Mouse (Mus musculus): ENCODE results near the gene Stk40. TPM values are rescaled to one million over a fixed set of nuclear protein-coding genes. Genes with fewer than 3 reads are reported as not detected.

The Stk40 gene
- polyA plus RNA-seq, 1 experiment: 25.9 TPM

DNA sequence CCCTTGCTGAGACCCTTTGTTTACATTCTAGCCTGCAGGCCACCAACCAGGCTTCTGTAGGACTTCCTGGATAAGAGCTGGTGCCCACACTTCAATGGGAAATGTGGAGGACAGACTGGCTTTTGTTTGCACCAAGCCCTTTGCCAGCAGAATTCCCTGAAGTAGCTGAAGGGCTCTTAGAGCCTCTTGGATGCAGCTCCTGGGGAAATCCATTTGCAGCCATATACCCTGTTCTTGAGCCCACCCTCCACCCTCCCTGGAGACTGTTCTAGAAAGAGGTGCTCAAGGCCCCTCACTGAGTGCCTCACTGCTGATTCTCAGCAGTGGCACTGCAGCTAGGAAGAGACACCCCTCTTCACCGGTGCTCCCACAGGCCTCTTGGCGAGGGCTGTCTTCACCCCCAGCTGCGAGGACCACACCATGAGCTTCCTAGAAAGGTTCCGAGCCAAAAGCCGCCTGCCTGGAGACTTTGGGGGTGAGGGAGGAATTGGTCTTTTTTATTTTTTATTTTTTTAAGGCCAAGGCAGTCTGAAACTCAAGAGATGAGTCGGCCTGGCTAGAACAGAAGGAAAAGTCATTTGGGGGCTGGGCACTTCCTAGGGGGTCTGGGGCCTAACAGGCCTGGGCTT, 29.0 kb downstream of the Stk40 start:
- no peak overlapping the region for H3ac ChIP-seq (ENCODE audit: control insufficient read depth, insufficient read length)
- no peak for TF ChIP-seq MAX (IDR thresholded peaks at IDR 0.05; ENCODE audit: low read depth)
- TF ChIP-seq SRF (IDR thresholded peaks at IDR 0.05; ENCODE audit: control insufficient read depth, insufficient read length, low read depth): no peak
- TF ChIP-seq REST (IDR thresholded peaks at IDR 0.05; ENCODE audit: insufficient read depth, insufficient read length): no peak
- TF ChIP-seq POLR2AphosphoS2 (IDR thresholded peaks at IDR 0.05; ENCODE audit: insufficient read length, low read depth): no peak
- TF ChIP-seq USF1 (IDR thresholded peaks at IDR 0.05; ENCODE audit: low read depth): no peak
- no peak for TF ChIP-seq TCF3 (IDR thresholded peaks at IDR 0.05; ENCODE audit: insufficient read length, low read depth)
- TF ChIP-seq TCF12 (IDR thresholded peaks at IDR 0.05; ENCODE audit: insufficient read depth, poor library complexity, severe bottlenecking): no peak
- no peak for TF ChIP-seq CEBPB (IDR thresholded peaks at IDR 0.05; ENCODE audit: insufficient read depth, poor library complexity, severe bottlenecking)
- no peak for TF ChIP-seq POLR2A (IDR thresholded peaks at IDR 0.05; ENCODE audit: insufficient read length, low read depth)
- no peak for TF ChIP-seq MYOG (IDR thresholded peaks at IDR 0.05; ENCODE audit: control insufficient read depth in 1 of 3, insufficient read depth in 1 of 3, insufficient read length in 2 of 3, low read depth in 2 of 3)
- peaks cover 11% of the 10 kb centered on the region for H3K79me2 ChIP-seq (ENCODE audit: control insufficient read depth, insufficient read depth)
- no peaks in the 10 kb centered on the region for H3K27me3 ChIP-seq (ENCODE audit: control insufficient read depth, insufficient read depth, insufficient read length)
- H3K4me3 ChIP-seq: no peak overlapping the region
- peaks cover 67% of the 10 kb centered on the region for H3K36me3 ChIP-seq (ENCODE audit: control insufficient read depth, insufficient read depth)
- H3K4me2 ChIP-seq (ENCODE audit: low read depth): no peak overlapping the region

DNA sequence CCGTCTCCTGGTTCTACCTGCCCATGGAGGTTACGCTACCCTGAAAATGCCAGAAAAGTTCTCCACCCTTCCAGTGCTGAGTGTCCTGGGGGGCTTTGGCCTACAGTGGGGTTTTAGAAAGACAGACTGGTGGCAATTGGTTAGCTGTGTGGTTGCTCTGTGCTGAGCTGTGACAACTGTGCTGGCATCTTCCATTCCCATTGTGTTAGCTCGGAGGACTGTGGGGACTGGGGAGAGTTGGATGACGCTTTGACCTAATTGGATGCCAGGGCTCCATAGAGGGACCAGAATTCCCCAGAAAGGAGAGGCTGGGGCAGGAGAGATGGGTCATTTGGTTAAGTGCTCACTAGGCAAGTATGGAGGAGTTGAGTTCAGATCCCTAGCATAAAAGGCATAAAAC, 30.5 kb downstream of the Stk40 start:
- H3K4me3 ChIP-seq: no peak overlapping the region
- H3K36me3 ChIP-seq (ENCODE audit: control insufficient read depth, insufficient read depth): peaks cover 64% of the 10 kb centered on the region

DNA sequence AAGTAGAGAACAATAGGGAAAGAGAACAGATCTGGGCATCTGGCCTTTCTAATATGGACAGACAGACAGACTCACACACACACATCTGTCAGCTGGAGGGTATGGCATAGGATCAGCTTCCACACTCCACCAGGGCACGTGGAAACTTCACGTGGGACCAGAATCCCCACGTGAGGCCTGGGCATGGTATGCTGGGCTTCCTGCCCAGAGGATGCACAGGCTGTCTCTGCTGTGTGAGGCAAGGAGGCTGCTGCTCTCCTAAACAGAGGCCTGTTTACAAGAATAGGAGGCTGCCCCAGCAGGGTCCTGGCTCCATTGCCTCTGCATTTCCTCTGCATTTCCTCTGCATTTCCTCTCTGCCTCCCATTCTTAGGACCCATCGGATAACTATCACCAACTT, 30.9 kb downstream of the Stk40 start:
- Histone ChIP-seq H3K4me2 (ENCODE audit: low read depth) (no peak overlapping the region), H3ac (ENCODE audit: control insufficient read depth, insufficient read length) (no peak overlapping the region), H3K4me3 (no peak overlapping the region), H3K27me3 (ENCODE audit: control insufficient read depth, insufficient read depth, insufficient read length) (no peaks in the 10 kb centered on the region), H3K36me3 (ENCODE audit: control insufficient read depth, insufficient read depth) (peaks cover 61% of the 10 kb centered on the region), H3K79me2 (ENCODE audit: control insufficient read depth, insufficient read depth) (peaks cover 11% of the 10 kb centered on the region)
- TF ChIP-seq MYOG (IDR thresholded peaks at IDR 0.05; ENCODE audit: control insufficient read depth in 1 of 3, insufficient read depth in 1 of 3, insufficient read length in 2 of 3, low read depth in 2 of 3) (no peak), POLR2AphosphoS2 (IDR thresholded peaks at IDR 0.05; ENCODE audit: insufficient read length, low read depth) (peak; percentile 28), MAX (IDR thresholded peaks at IDR 0.05; ENCODE audit: low read depth) (no peak)

More for the DNA sequence above, 30.5 kb downstream of the Stk40 start:
- no peak overlapping the region for H3ac ChIP-seq (ENCODE audit: control insufficient read depth, insufficient read length)
- no peak overlapping the region for H3K4me2 ChIP-seq (ENCODE audit: low read depth)
- TF ChIP-seq MYOD1 (IDR thresholded peaks at IDR 0.05; ENCODE audit: control insufficient read depth in 1 of 3, insufficient read length in 2 of 3, low read depth in 2 of 3) (no peak), POLR2AphosphoS2 (IDR thresholded peaks at IDR 0.05; ENCODE audit: insufficient read length, low read depth) (no peak), REST (IDR thresholded peaks at IDR 0.05; ENCODE audit: insufficient read depth, insufficient read length) (no peak), MAX (IDR thresholded peaks at IDR 0.05; ENCODE audit: low read depth) (no peak)
- H3K79me2 ChIP-seq (ENCODE audit: control insufficient read depth, insufficient read depth): peaks cover 11% of the 10 kb centered on the region
- no peaks in the 10 kb centered on the region for H3K27me3 ChIP-seq (ENCODE audit: control insufficient read depth, insufficient read depth, insufficient read length)

DNA sequence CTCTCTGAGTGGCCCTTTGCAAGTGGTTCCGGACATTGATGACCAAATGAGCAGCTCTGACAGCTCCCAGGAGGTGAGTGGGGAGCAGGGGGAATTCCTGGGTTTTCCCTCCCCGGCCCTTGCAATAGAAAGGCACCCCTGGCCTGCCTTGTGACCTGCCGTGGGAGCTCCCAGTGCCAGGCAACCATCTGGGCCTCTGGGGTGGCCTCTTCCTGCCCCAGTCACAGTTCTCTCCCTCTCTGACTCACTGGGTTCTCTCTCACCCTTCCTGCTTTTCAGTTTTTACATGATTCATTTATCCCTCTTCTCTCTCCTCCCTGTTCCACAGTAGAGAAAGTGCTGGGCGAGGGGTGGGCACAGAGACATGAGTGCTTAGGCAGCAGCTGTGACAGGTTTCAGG, 34.0 kb downstream of the Stk40 start:
- Histone ChIP-seq H3K36me3 (ENCODE audit: control insufficient read depth, insufficient read depth) (peaks cover 67% of the 10 kb centered on the region), H3K79me2 (ENCODE audit: control insufficient read depth, insufficient read depth) (peaks cover 8% of the 10 kb centered on the region), H3K4me2 (ENCODE audit: low read depth) (no peak overlapping the region), H3K27me3 (ENCODE audit: control insufficient read depth, insufficient read depth, insufficient read length) (no peaks in the 10 kb centered on the region), H3K4me3 (no peak overlapping the region), H3ac (ENCODE audit: control insufficient read depth, insufficient read length) (no peak overlapping the region)
- no peak for TF ChIP-seq USF1 (IDR thresholded peaks at IDR 0.05; ENCODE audit: low read depth)
- no peak for TF ChIP-seq POLR2AphosphoS2 (IDR thresholded peaks at IDR 0.05; ENCODE audit: insufficient read length, low read depth)
- TF ChIP-seq TCF3 (IDR thresholded peaks at IDR 0.05; ENCODE audit: insufficient read length, low read depth): no peak
- no peak for TF ChIP-seq SRF (IDR thresholded peaks at IDR 0.05; ENCODE audit: control insufficient read depth, insufficient read length, low read depth)
- no peak for TF ChIP-seq CEBPB (IDR thresholded peaks at IDR 0.05; ENCODE audit: insufficient read depth, poor library complexity, severe bottlenecking)
- no peak for TF ChIP-seq MYOG (IDR thresholded peaks at IDR 0.05; ENCODE audit: control insufficient read depth in 1 of 3, insufficient read depth in 1 of 3, insufficient read length in 2 of 3, low read depth in 2 of 3)
- TF ChIP-seq REST (IDR thresholded peaks at IDR 0.05; ENCODE audit: insufficient read depth, insufficient read length): no peak
- no peak for TF ChIP-seq MYOD1 (IDR thresholded peaks at IDR 0.05; ENCODE audit: control insufficient read depth in 1 of 3, insufficient read length in 2 of 3, low read depth in 2 of 3)
- TF ChIP-seq E2F4 (IDR thresholded peaks at IDR 0.05; ENCODE audit: insufficient read depth): no peak

DNA sequence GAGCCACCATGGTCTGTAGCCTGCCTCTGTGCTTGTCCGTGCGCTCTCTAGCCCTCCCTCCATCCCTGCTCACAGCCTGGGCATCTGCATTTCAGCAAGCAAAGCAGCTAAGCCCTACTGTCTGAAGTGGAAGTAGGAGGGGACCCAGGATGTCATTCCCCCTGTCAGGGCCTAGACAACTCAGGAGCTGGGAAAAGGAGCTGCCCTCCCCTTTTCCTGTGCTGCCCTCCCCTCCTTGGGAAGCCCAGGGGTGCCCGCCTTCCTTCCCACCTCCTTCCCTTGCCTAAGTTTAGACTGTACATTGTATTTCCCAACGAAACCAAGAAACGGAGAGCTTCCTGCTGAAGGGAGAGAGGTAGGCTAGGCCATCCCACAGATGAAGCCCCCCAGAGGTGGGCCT, 37.3 kb downstream of the Stk40 start:
- TF ChIP-seq MAX (IDR thresholded peaks at IDR 0.05; ENCODE audit: low read depth) (no peak), TCF12 (IDR thresholded peaks at IDR 0.05; ENCODE audit: insufficient read depth, poor library complexity, severe bottlenecking) (no peak), MYOD1 (IDR thresholded peaks at IDR 0.05; ENCODE audit: control insufficient read depth in 1 of 3, insufficient read length in 2 of 3, low read depth in 2 of 3) (no peak)

More for the DNA sequence above, 37.3 kb downstream of the Stk40 start:
- H3K36me3 ChIP-seq (ENCODE audit: control insufficient read depth, insufficient read depth): peaks cover 44% of the 10 kb centered on the region
- H3ac ChIP-seq (ENCODE audit: control insufficient read depth, insufficient read length): no peak overlapping the region
- H3K4me2 ChIP-seq (ENCODE audit: low read depth): no peak overlapping the region
- no peak overlapping the region for H3K4me3 ChIP-seq
- no peaks in the 10 kb centered on the region for H3K79me2 ChIP-seq (ENCODE audit: control insufficient read depth, insufficient read depth)
- no peaks in the 10 kb centered on the region for H3K27me3 ChIP-seq (ENCODE audit: control insufficient read depth, insufficient read depth, insufficient read length)
